Mouse (Mus musculus): ENCODE results near the gene Invs. TPM values are rescaled to one million over a fixed set of nuclear protein-coding genes. Genes with fewer than 3 reads are reported as not detected.
A peak's percentile ranks its signal among the peaks of the same experiment; 100 is the strongest.
"Not testable (repeated sequence)": the region's sequence is repeated elsewhere in the genome, so short reads cannot be mapped to it uniquely, and the experiment has no call there.

Invs gene
- polyA plus RNA-seq, 1 experiment, result 3.4 TPM

GRCm38 (mm10) chr4:48362367-48362766, 82.8 kb downstream of the Invs start:
- WGBS, result 77% methylated on average over 3 of the region's 3 CpGs
- H3K36me3 ChIP-seq (ENCODE audit: control insufficient read depth, insufficient read depth, low read length), result no peaks in the 10 kb centered on the region
- DNase-seq (ENCODE audit: low read depth in 1 of 2, low spot score in 2 of 2), result no peak
- no peaks in the 10 kb centered on the region for H3K4me1 ChIP-seq (ENCODE audit: control insufficient read depth, insufficient read depth, insufficient read length)
- no peak for TF ChIP-seq POLR2A (IDR thresholded peaks at IDR 0.05; ENCODE audit: low read depth, low read length)
- no peak for TF ChIP-seq CTCF (IDR thresholded peaks at IDR 0.05; ENCODE audit: extremely low read depth, insufficient read depth, insufficient read length, insufficient replicate concordance)
- H3K27me3 ChIP-seq (ENCODE audit: control insufficient read depth, insufficient read depth, low read length), result no peaks in the 10 kb centered on the region
- H3K27ac ChIP-seq (ENCODE audit: insufficient read depth, low read length), result no peak overlapping the region
- no peak overlapping the region for H3K4me3 ChIP-seq (ENCODE audit: extremely low read depth, insufficient read depth, insufficient read length)

GRCm38 (mm10) chr4:48371037-48371436, 91.5 kb downstream of the Invs start:
- no peak for TF ChIP-seq CTCF (IDR thresholded peaks at IDR 0.05; ENCODE audit: extremely low read depth, insufficient read depth, insufficient read length, insufficient replicate concordance)
- H3K36me3 ChIP-seq (ENCODE audit: control insufficient read depth, insufficient read depth, low read length), result no peaks in the 10 kb centered on the region
- 93% methylated on average over 1 of the region's 1 CpGs for WGBS
- no peak overlapping the region for H3K4me3 ChIP-seq (ENCODE audit: extremely low read depth, insufficient read depth, insufficient read length)
- H3K4me1 ChIP-seq (ENCODE audit: control insufficient read depth, insufficient read depth, insufficient read length), result no peaks in the 10 kb centered on the region
- H3K27ac ChIP-seq (ENCODE audit: insufficient read depth, low read length), result no peak overlapping the region
- no peaks in the 10 kb centered on the region for H3K27me3 ChIP-seq (ENCODE audit: control insufficient read depth, insufficient read depth, low read length)
- DNase-seq (ENCODE audit: low read depth in 1 of 2, low spot score in 2 of 2), result no peak

- H3K4me1 ChIP-seq (ENCODE audit: control insufficient read depth, insufficient read depth, insufficient read length), result no peaks in the 10 kb centered on the region
- no peaks in the 10 kb centered on the region for H3K27me3 ChIP-seq (ENCODE audit: control insufficient read depth, insufficient read depth, low read length)
- H3K4me3 ChIP-seq (ENCODE audit: extremely low read depth, insufficient read depth, insufficient read length), result no peak overlapping the region
- WGBS, result 10% methylated on average over 2 of the region's 2 CpGs
- TF ChIP-seq POLR2A (IDR thresholded peaks at IDR 0.05; ENCODE audit: low read depth, low read length), result no peak
- peak; percentile 41; the same call in 1 of the 2 replicates for TF ChIP-seq CTCF (IDR thresholded peaks at IDR 0.05; ENCODE audit: extremely low read depth, insufficient read depth, insufficient read length, insufficient replicate concordance)
- DNase-seq (ENCODE audit: low read depth in 1 of 2, low spot score in 2 of 2), result peak; percentile 23 to 54
- no peak overlapping the region for H3K27ac ChIP-seq (ENCODE audit: insufficient read depth, low read length)
- peaks cover 1% of the 10 kb centered on the region; the same call in 1 of the 2 replicates for H3K36me3 ChIP-seq (ENCODE audit: control insufficient read depth, insufficient read depth, low read length)
These were observed 101.4 kb downstream of the Invs start for GRCm38 (mm10) chr4:48380940-48381339.

GRCm38 (mm10) chr4:48382506-48382905, 102.9 kb downstream of the Invs start:
- WGBS, result 94% methylated on average over 5 of the region's 5 CpGs
- Histone ChIP-seq H3K4me1 (ENCODE audit: control insufficient read depth, insufficient read depth, insufficient read length) (no peaks in the 10 kb centered on the region), H3K36me3 (ENCODE audit: control insufficient read depth, insufficient read depth, low read length) (peaks cover 1% of the 10 kb centered on the region; the same call in 1 of the 2 replicates), H3K27me3 (ENCODE audit: control insufficient read depth, insufficient read depth, low read length) (no peaks in the 10 kb centered on the region), H3K27ac (ENCODE audit: insufficient read depth, low read length) (no peak overlapping the region), H3K4me3 (ENCODE audit: extremely low read depth, insufficient read depth, insufficient read length) (no peak overlapping the region)
- no peak for DNase-seq (ENCODE audit: low read depth in 1 of 2, low spot score in 2 of 2)
- TF ChIP-seq CTCF (IDR thresholded peaks at IDR 0.05; ENCODE audit: extremely low read depth, insufficient read depth, insufficient read length, insufficient replicate concordance) (no peak), POLR2A (IDR thresholded peaks at IDR 0.05; ENCODE audit: low read depth, low read length) (no peak)

GRCm38 (mm10) chr4:48396949-48397348, 117.4 kb downstream of the Invs start:
- H3K36me3 ChIP-seq (ENCODE audit: control insufficient read depth, insufficient read depth, low read length), result peaks cover 5% of the 10 kb centered on the region
- H3K4me1 ChIP-seq (ENCODE audit: control insufficient read depth, insufficient read depth, insufficient read length), result no peaks in the 10 kb centered on the region
- WGBS, result 91% methylated on average over 3 of the region's 3 CpGs
- no peaks in the 10 kb centered on the region for H3K27me3 ChIP-seq (ENCODE audit: control insufficient read depth, insufficient read depth, low read length)
- no peak for TF ChIP-seq CTCF (IDR thresholded peaks at IDR 0.05; ENCODE audit: extremely low read depth, insufficient read depth, insufficient read length, insufficient replicate concordance)
- TF ChIP-seq POLR2A (IDR thresholded peaks at IDR 0.05; ENCODE audit: low read depth, low read length), result no peak
- DNase-seq (ENCODE audit: low read depth in 1 of 2, low spot score in 2 of 2), result no peak
- H3K4me3 ChIP-seq (ENCODE audit: extremely low read depth, insufficient read depth, insufficient read length), result no peak overlapping the region
- H3K27ac ChIP-seq (ENCODE audit: insufficient read depth, low read length), result no peak overlapping the region

- 89% methylated on average over 16 of the region's 16 CpGs for WGBS
These were observed 123.6 kb downstream of the Invs start for GRCm38 (mm10) chr4:48403066-48403640.

GRCm38 (mm10) chr4:48405724-48406491, 126.3 kb downstream of the Invs start:
- H3K27me3 ChIP-seq (ENCODE audit: control insufficient read depth, insufficient read depth, low read length); DNase-seq (ENCODE audit: low read depth in 1 of 2, low spot score in 2 of 2); H3K4me1 ChIP-seq (ENCODE audit: control insufficient read depth, insufficient read depth, insufficient read length); H3K27ac ChIP-seq (ENCODE audit: insufficient read depth, low read length); H3K4me3 ChIP-seq (ENCODE audit: extremely low read depth, insufficient read depth, insufficient read length); H3K36me3 ChIP-seq (ENCODE audit: control insufficient read depth, insufficient read depth, low read length): not testable (repeated sequence)
- 90% methylated on average over 10 of the region's 10 CpGs for WGBS

More at GRCm38 (mm10) chr4:48403066-48403640, 123.6 kb downstream of the Invs start:
- no peaks in the 10 kb centered on the region for H3K27me3 ChIP-seq (ENCODE audit: control insufficient read depth, insufficient read depth, low read length)
- H3K4me1 ChIP-seq (ENCODE audit: control insufficient read depth, insufficient read depth, insufficient read length), result no peaks in the 10 kb centered on the region
- no peaks in the 10 kb centered on the region; the same call in 1 of the 2 replicates for H3K36me3 ChIP-seq (ENCODE audit: control insufficient read depth, insufficient read depth, low read length)
- H3K27ac ChIP-seq (ENCODE audit: insufficient read depth, low read length), result no peak overlapping the region
- TF ChIP-seq POLR2A (IDR thresholded peaks at IDR 0.05; ENCODE audit: low read depth, low read length), result no peak
- TF ChIP-seq CTCF (IDR thresholded peaks at IDR 0.05; ENCODE audit: extremely low read depth, insufficient read depth, insufficient read length, insufficient replicate concordance), result no peak
- no peak overlapping the region for H3K4me3 ChIP-seq (ENCODE audit: extremely low read depth, insufficient read depth, insufficient read length)
- DNase-seq (ENCODE audit: low read depth in 1 of 2, low spot score in 2 of 2), result no peak
